Mouse (Mus musculus) limb, embryonic 10.5 days (tissue): Measurements from ENCODE around the gene Lamp1. TPM values are rescaled to one million over a fixed set of nuclear protein-coding genes. Genes with fewer than 3 reads are reported as not detected.

Source experiments
- DNase-seq: peaks from one replicate; pipeline ENCODE4 v3.0.0-alpha.2; 2017; ENCODE audit warnings: low spot score
- H3K27ac ChIP-seq: fragments of 300-500 bp; sonication (generic); 2 replicates; pipeline ENCODE4 v1.5.1; 2016; ENCODE audit warnings: mild to moderate bottlenecking
- H3K27me3 ChIP-seq: fragments of 300-500 bp; sonication (generic); 2 replicates; pipeline ENCODE4 v1.6.1; 2016; ENCODE audit warnings: low read depth, mild to moderate bottlenecking; ENCODE audit not compliant: poor library complexity, severe bottlenecking
- H3K36me3 ChIP-seq: fragments of 300-500 bp; sonication (generic); 2 replicates; pipeline ENCODE4 v1.6.1; 2016; ENCODE audit warnings: mild to moderate bottlenecking, moderate library complexity
- H3K4me1 ChIP-seq: fragments of 300-500 bp; sonication (generic); 2 replicates; pipeline ENCODE4 v1.6.1; 2016
- H3K4me3 ChIP-seq: fragments of 300-500 bp; sonication (generic); 2 replicates; pipeline ENCODE4 v1.5.1; 2016; ENCODE audit warnings: mild to moderate bottlenecking, moderate library complexity
- H3K9me3 ChIP-seq: fragments of 300-500 bp; sonication (generic); replicated peaks from 2 replicates; pipeline ENCODE4 v1.6.1; 2016; ENCODE audit warnings: mild to moderate bottlenecking
- WGBS: fragments of 180-500 bp; shearing (Covaris S2); methylation state at CpG from one replicate; pipeline ENCODE4 v1.1.7; 2016; 5-methylcytosine and 5-hydroxymethylcytosine counted together
- polyA plus RNA-seq: library from polyadenylated mRNA; unstranded; fragments of >200 nt; fragmentation: Nextera tagmentation; extraction: Ambion mirVana; gene quantifications from 2 replicates; pipeline ENCODE4 v1.2.1, GENCODE M21; 2016

Gene Lamp1
- polyA plus RNA-seq, 1 experiment from 2014 or later: 186 TPM

DNA sequence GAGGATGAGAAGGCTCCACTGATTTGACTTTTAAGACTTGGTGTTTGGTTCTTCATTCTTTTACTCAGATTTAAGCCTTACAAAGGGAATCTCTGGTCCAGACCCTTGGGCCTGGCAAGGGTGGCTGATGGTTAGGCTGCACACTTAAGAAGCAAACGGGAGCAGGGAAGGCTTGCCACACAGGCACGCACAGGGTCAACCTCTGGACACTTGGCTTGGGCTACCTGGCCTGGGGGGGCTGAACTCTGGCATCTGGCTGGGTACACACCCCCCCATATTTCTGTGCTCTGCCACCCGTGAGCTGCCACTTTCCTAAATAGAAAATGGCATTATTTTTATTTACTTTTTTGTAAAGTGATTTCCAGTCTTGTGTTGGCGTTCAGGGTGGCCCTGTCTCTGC, 15.8 kb downstream of the Lamp1 start:
- Histone ChIP-seq H3K4me1 (no peaks in the 10 kb centered on the region), H3K27me3 (no peaks in the 10 kb centered on the region), H3K36me3 (peaks cover 92% of the 10 kb centered on the region), H3K4me3 (no peak overlapping the region), H3K27ac (no peak overlapping the region), H3K9me3 (no peaks in the 10 kb centered on the region)
- no peak for DNase-seq
- 91% methylated on average over 4 of the region's 4 CpGs for WGBS

DNA sequence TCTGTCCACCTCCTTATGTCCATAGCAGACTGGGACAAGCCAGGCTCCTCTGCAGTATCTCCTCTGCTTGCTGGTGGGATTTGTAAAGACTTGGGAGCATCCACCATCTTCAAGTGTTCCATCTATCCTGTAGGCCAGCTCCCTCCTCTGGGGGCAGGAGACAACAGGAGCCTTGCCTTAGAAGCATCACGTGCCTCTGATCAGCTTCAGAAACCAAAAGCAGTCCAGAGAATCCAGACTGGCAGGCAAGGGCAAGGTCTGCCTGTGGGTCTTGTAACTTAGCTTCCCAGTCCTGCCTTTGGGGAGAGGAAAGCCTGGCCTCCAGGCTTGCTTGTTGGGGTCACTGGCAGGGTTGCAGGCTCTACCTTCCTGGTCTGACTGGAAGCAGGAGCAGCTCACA, 16.7 kb downstream of the Lamp1 start:
- peaks cover 84% of the 10 kb centered on the region for H3K36me3 ChIP-seq
- 97% methylated on average over 1 of the region's 1 CpGs for WGBS
- no peaks in the 10 kb centered on the region for H3K4me1 ChIP-seq
- H3K9me3 ChIP-seq: no peaks in the 10 kb centered on the region
- no peaks in the 10 kb centered on the region for H3K27me3 ChIP-seq
- H3K4me3 ChIP-seq: no peak overlapping the region
- DNase-seq: no peak
- H3K27ac ChIP-seq: no peak overlapping the region

DNA sequence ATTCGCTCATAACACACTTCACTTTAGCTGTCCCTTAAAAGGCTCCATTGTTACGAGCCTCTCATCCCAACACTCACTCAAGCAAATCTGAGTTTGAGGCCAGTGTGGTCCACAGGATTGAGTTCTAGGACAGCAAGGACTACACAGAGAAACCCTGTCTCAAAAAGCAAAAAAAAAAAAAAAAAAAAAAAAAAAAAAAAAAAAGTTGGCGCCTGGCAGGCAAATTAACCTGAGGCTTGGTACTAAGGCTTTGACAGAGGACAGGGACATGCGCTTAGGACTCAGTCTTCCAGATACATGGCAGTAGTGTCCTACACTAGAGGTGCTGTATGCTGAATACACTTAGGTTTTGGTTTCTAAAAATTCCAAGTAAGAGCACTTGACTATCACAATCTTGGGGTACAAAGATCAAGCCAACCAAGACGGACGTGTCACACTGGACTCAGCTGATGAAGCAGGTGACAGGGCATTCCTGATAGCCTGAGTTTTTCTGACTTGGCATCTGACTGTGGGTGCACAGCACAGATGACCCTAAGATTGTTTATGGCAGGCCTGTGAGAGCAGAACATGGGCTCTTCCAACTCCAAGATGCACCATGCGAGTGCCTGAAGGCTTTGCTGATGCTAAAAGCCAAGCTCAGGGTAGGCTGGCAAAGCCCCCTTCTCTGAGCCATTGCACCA, 18.4 kb downstream of the Lamp1 start:
- H3K4me1 ChIP-seq: no peaks in the 10 kb centered on the region
- no peak overlapping the region for H3K4me3 ChIP-seq
- no peaks in the 10 kb centered on the region for H3K27me3 ChIP-seq
- H3K27ac ChIP-seq: no peak overlapping the region
- no peak for DNase-seq
- H3K9me3 ChIP-seq: no peaks in the 10 kb centered on the region
- H3K36me3 ChIP-seq: peaks cover 68% of the 10 kb centered on the region
- 95% methylated on average over 7 of the region's 7 CpGs for WGBS

DNA sequence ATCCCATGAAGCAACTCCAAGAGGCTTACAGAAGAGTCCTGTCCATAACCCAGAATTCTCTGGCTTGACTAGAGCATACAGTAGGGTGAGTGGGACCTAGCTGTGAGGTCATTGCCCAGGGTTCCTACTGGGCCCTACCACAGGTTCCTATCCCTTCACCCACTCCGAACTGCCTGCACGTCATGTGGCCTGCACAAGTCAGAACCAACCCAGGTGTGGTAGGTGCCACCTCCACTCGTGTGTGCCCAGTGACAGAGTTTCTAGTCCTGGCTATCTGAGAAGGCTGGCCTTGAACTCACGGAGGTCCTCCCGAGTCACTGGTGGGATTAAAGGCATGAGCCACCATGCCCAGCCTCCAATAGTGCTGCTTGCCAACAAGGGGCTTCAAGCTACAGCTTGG, 19.2 kb downstream of the Lamp1 start:
- H3K4me3 ChIP-seq: no peak overlapping the region
- 90% methylated on average over 5 of the region's 5 CpGs for WGBS
- H3K4me1 ChIP-seq: no peaks in the 10 kb centered on the region
- no peaks in the 10 kb centered on the region for H3K27me3 ChIP-seq
- H3K9me3 ChIP-seq: no peaks in the 10 kb centered on the region
- no peak for DNase-seq
- H3K27ac ChIP-seq: no peak overlapping the region
- peaks cover 66% of the 10 kb centered on the region for H3K36me3 ChIP-seq

DNA sequence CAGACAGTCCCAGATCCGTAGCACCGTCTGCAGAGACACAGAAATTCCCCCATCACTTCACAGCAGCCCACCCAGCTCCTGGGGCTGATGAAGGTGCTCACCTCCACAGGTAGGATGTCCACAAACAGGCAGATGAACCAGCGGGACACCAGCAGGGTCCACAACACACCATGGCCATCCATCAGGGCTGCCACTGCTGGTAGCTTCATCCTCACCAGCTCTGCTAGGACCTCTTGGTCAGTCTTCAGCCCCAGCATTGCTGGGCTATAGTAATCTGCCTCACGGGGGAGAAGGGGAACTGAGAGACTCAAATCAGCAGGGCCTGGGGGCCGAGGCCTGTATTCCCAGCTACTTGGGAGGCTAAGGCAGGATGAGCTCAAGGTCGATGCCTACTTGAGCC, 20.5 kb downstream of the Lamp1 start:
- no peak for DNase-seq
- WGBS: 81% methylated on average over 6 of the region's 6 CpGs
- no peaks in the 10 kb centered on the region for H3K4me1 ChIP-seq
- H3K9me3 ChIP-seq: no peaks in the 10 kb centered on the region
- peaks cover 54% of the 10 kb centered on the region for H3K36me3 ChIP-seq
- no peaks in the 10 kb centered on the region for H3K27me3 ChIP-seq
- no peak overlapping the region for H3K4me3 ChIP-seq
- H3K27ac ChIP-seq: no peak overlapping the region

DNA sequence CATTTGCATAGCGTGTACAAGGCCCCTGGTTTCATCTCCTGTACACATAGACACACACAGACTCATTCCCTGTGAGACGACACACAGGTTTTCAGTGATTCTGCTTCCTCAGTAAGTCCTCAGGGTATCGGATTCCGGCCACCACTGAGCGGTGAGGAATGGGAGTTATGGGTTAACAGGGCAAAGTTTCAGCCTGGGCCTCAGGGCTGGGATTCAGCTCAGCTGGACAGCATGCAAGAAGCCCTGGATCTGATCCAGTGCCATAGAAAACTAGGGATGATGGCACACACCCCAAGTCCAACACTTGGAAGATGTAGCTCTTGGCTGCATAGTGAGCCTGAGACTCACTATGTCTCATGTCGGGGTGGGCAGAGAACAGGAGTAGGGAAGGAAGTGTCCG, 21.0 kb downstream of the Lamp1 start:
- no peak for DNase-seq
- no peak overlapping the region for H3K4me3 ChIP-seq
- no peaks in the 10 kb centered on the region for H3K27me3 ChIP-seq
- H3K27ac ChIP-seq: no peak overlapping the region
- no peaks in the 10 kb centered on the region for H3K4me1 ChIP-seq
- H3K9me3 ChIP-seq: no peaks in the 10 kb centered on the region
- WGBS: 84% methylated on average over 7 of the region's 7 CpGs
- H3K36me3 ChIP-seq: peaks cover 50% of the 10 kb centered on the region

DNA sequence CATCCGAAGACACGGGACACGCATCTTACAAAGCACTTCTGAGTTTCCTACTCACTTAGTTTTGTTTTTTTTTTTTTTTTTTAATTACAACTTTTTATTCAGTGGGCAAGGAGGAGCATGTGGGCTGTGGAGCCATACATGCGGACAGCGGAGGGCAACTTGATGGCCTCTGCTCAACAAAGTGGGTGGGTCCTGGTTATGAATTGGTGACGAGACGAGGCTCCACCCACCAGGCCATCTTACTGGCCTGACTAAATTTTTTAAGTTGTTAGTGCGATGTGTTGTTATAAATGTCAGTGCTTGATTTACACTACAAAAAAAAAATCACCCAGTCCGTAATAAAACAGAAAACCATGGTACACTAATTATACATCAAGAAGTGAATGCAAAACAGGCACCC, 21.4 kb downstream of the Lamp1 start:
- WGBS: 85% methylated on average over 9 of the region's 9 CpGs
- no peak for DNase-seq
- no peaks in the 10 kb centered on the region for H3K4me1 ChIP-seq
- H3K36me3 ChIP-seq: peaks cover 45% of the 10 kb centered on the region
- no peaks in the 10 kb centered on the region for H3K27me3 ChIP-seq
- H3K9me3 ChIP-seq: no peaks in the 10 kb centered on the region
- H3K27ac ChIP-seq: no peak overlapping the region
- no peak overlapping the region for H3K4me3 ChIP-seq

DNA sequence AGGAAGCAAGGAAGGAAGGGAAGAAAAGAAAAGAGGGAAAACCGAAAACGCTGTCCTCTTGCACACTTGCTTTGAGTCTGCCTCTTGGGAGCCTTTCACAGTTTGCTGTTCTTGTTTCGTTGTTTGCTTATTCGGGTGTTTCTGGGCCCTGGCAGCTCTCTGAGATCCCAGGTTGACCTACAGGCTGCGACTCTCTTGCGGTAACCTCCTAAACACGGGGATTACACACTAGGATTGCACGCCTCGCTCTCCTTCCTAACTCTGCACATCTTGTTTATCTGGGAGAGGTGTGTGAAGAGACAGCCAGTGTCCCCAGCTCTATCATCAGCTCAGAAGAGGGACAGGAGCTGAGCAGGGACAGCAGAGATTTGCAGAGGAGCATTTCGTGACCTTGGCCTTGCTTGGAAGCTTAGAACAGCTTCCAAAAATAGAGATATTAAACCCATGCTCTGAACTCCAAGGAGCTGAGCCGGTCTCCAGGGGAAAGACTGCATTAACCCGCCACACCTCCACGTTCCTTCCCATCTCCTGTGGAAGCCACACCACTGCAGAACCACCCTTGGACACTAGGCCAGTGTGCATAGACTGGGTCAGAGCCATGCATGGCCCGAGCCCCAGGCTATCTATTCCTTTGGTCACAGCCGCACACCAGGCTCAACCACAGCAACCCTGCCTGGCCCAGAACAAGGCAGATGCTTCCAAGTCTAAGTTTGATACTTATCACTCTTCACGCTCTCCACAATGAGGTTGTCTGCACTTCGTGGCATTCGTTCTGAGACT, 22.1 kb downstream of the Lamp1 start:
- WGBS: 88% methylated on average over 18 of the region's 18 CpGs
- no peak for DNase-seq
- Histone ChIP-seq H3K36me3 (peaks cover 39% of the 10 kb centered on the region), H3K4me1 (no peaks in the 10 kb centered on the region), H3K9me3 (no peaks in the 10 kb centered on the region), H3K4me3 (no peak overlapping the region), H3K27me3 (no peaks in the 10 kb centered on the region), H3K27ac (no peak overlapping the region)

DNA sequence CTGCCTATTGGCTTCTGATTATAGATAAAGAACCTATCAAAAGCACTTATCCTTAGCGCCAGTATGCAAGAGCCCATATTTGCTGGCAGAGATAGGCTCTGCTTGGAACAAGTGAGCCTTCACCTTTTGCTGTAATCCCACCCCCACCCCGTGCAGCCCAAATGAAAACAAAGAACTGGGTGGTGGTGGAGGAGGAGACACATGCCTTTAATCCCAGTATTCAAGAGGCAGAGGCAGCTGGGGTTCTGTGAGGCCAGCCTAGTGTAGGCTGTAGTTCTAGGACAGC, 22.7 kb downstream of the Lamp1 start:
- Histone ChIP-seq H3K27me3 (no peaks in the 10 kb centered on the region), H3K27ac (no peak overlapping the region), H3K9me3 (no peaks in the 10 kb centered on the region), H3K4me1 (no peaks in the 10 kb centered on the region), H3K36me3 (peaks cover 36% of the 10 kb centered on the region), H3K4me3 (no peak overlapping the region)
- DNase-seq: no peak
- 71% methylated on average over 2 of the region's 2 CpGs for WGBS

DNA sequence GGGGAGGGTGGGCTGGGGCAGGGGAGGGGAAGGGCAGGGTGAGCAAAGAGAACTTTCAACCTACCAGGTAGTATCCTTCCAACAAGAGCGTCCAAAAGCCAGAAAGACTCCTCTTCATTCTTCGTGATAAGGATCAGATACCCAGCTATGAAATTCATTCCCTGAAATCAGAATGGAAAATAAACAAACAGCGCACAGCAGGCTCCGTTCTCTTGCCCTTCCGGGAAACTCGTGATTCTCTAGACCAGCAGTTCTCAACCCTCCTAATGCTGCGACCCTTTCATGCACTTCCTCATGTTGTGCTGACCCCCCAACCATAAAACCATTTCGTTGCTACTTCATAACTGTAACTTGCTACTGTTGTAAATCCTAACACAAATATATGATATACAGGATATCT, 27.9 kb downstream of the Lamp1 start:
- WGBS: 89% methylated on average over 8 of the region's 8 CpGs
- no peak for DNase-seq
- H3K27me3 ChIP-seq: no peaks in the 10 kb centered on the region
- H3K9me3 ChIP-seq: no peaks in the 10 kb centered on the region
- no peak overlapping the region for H3K4me3 ChIP-seq
- H3K4me1 ChIP-seq: no peaks in the 10 kb centered on the region
- H3K36me3 ChIP-seq: peaks cover 12% of the 10 kb centered on the region; the same call in 1 of the 2 replicates
- no peak overlapping the region for H3K27ac ChIP-seq

DNA sequence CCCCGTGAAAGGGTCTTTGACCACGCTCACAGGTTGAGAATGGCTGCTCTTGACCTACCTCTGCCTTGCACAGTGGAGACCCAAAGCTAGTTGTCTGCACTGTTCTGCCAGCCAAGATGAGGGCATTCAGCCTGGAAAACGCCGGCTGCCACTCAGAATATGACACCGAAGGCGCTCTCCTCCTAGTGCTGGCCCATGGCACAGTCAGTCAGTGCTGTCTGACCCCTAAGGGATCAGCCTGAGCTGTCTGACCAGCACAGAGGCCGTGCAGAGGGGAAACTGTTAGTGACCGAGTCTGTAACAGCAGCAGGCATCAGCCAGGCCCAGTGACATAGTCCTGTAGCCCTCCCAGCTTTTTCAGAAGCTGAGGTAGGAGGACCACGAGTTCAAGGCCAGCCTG, 28.3 kb downstream of the Lamp1 start:
- Histone ChIP-seq H3K27me3 (no peaks in the 10 kb centered on the region), H3K4me3 (no peak overlapping the region), H3K36me3 (peaks cover 12% of the 10 kb centered on the region; the same call in 1 of the 2 replicates), H3K9me3 (no peaks in the 10 kb centered on the region), H3K4me1 (no peaks in the 10 kb centered on the region), H3K27ac (no peak overlapping the region)
- WGBS: 82% methylated on average over 9 of the region's 9 CpGs
- no peak for DNase-seq

DNA sequence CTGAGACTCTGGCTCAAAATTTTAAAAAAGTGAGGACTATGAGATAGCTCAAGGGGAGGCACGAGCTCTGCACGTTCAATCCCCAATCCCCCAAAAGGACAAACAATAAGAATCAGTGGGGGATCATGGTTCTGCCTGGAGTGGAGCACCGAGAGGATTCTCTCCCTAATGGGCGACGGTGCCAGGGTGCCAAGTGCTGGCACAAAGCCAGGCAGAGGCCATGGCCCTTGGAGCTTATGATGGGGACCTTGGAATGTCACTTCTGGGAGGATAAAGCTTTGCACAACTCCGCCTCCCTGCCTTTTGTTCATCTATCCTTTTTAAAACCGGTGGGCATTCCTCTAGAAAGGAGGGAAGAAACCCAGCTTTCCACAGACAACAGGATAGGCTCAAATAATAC, 28.7 kb downstream of the Lamp1 start:
- H3K36me3 ChIP-seq: peaks cover 8% of the 10 kb centered on the region; the same call in 1 of the 2 replicates
- H3K4me3 ChIP-seq: no peak overlapping the region
- H3K4me1 ChIP-seq: no peaks in the 10 kb centered on the region
- DNase-seq: no peak
- no peaks in the 10 kb centered on the region for H3K9me3 ChIP-seq
- no peak overlapping the region for H3K27ac ChIP-seq
- no peaks in the 10 kb centered on the region for H3K27me3 ChIP-seq
- 84% methylated on average over 7 of the region's 7 CpGs for WGBS

DNA sequence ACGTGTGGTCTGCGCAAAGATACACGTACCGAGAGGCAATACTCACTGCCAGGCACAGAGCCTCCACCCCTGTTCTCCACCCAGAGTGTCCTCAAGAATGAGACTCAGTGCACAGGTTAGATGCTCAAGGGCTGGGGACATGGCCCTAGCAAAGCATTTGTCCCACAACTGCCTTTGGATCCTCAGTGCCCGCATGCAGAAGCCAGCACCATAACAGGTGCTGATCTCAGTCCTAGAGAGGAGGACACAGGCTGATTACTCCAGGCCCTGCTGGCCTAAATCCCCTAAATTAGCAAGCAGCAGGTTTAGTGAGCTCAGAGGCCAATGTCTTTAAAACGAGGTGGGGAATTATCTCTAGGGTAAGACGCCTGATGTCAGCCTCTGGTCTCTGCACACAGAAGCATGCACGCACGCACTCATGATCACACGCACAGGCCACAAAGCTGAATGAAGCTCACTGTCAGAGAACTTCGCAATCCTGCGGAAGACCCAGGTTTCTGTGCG, 29.1 kb downstream of the Lamp1 start:
- H3K9me3 ChIP-seq: no peaks in the 10 kb centered on the region
- WGBS: 91% methylated on average over 13 of the region's 13 CpGs
- no peak overlapping the region for H3K27ac ChIP-seq
- no peak for DNase-seq
- H3K27me3 ChIP-seq: no peaks in the 10 kb centered on the region
- H3K36me3 ChIP-seq: peaks cover 5% of the 10 kb centered on the region; the same call in 1 of the 2 replicates
- no peak overlapping the region for H3K4me3 ChIP-seq
- no peaks in the 10 kb centered on the region for H3K4me1 ChIP-seq
